ENCODE assay signal across 9 mouse cellular contexts in genomic region chr16:72995251-72995954, GRCm38 (mm10).
DNase-seq lines count a peak whose midpoint lies in the region; ATAC-seq lines count a peak whose summit lies in the region.
"Had no signal": no experiment of that assay in that cellular context is flagged by ENCODE, and none has a peak within 500 bp of the region (broad histone marks: within the 10 kb centered on the region; RNA-seq: fewer than 3 reads in every experiment).

No protein-coding gene starts in this region.

- peaks cover 4% of the 10 kb centered on the region; the same call in 1 of the 2 replicates for H3K4me1 ChIP-seq in heart, embryonic 11.5 days (ENCODE audit: control insufficient read depth, insufficient read depth, low read length)
- peaks cover 9% of the 10 kb centered on the region; the same call in 1 of the 2 replicates for H3K4me1 ChIP-seq in midbrain, embryonic 12.5 days

- no peaks in the 10 kb centered on the region for H3K36me3 ChIP-seq in heart, embryonic 11.5 days (ENCODE audit: control insufficient read depth, insufficient read depth, low read length)
- peaks cover 14% of the 10 kb centered on the region; the same call in 1 of the 2 replicates for H3K36me3 ChIP-seq in midbrain, embryonic 12.5 days

- no peak overlapping the region for H3K9ac ChIP-seq in heart, embryonic 11.5 days (ENCODE audit: low read depth, low read length)
- H3K9ac ChIP-seq in midbrain, embryonic 12.5 days (replicated peaks): no peak overlapping the region
- H3K9ac ChIP-seq: stomach, embryonic 15.5 days had no signal

- no peaks in the 10 kb centered on the region for H3K27me3 ChIP-seq in heart, embryonic 11.5 days (ENCODE audit: control insufficient read depth, insufficient read depth, low read length)
- peaks cover 4% of the 10 kb centered on the region; the same call in 1 of the 2 replicates for H3K27me3 ChIP-seq in midbrain, embryonic 12.5 days
- H3K27me3 ChIP-seq: stomach, embryonic 15.5 days had no signal

- peak; percentile 2 for DNase-seq in heart, adult 8-10 months (ENCODE audit: low spot score)
- DNase-seq in MEL-GATA-1-ER (ENCODE audit: extremely low read depth, low read depth): peak; percentile 13
- peak; percentile 59 to 77 for DNase-seq in cerebellum, postnatal 36 days
- DNase-seq in gastrocnemius, postnatal 14 days: peak; percentile 11
- DNase-seq in layer of hippocampus, postnatal 14 days (ENCODE audit: low spot score in 2 of 2): peak; percentile 66 to 79

- no peak overlapping the region for H3K4me2 ChIP-seq in heart, embryonic 11.5 days
- no peak overlapping the region for H3K4me2 ChIP-seq in midbrain, embryonic 12.5 days (replicated peaks)
- H3K4me2 ChIP-seq: stomach, embryonic 15.5 days had no signal

- intact Hi-C loops in gastrocnemius, postnatal 14 days (cut with DNase I; ENCODE audit: low total_unique reads): loop anchor here (10.0 kb wide), 1 partner anchor 1419 kb away; the partner anchor contains the start of gene Robo2

- no peaks in the 10 kb centered on the region for H3K9me3 ChIP-seq in heart, embryonic 11.5 days (replicated peaks; ENCODE audit: control insufficient read depth, low read length)
- H3K9me3 ChIP-seq in midbrain, embryonic 12.5 days: no peaks in the 10 kb centered on the region
- H3K9me3 ChIP-seq: stomach, embryonic 15.5 days had no signal

- no peak for ATAC-seq in heart, embryonic 11.5 days (replicated peaks; ENCODE audit: insufficient number of reproducible peaks, low FRiP score, low TSS enrichment)
- ATAC-seq in midbrain, embryonic 12.5 days (ENCODE audit: low FRiP score, low read depth): peak; percentile 27; the same call in 1 of the 2 replicates
- ATAC-seq in CD4-positive, CD25-positive, alpha-beta regulatory T cell, adult 4 months: no peak

- H3K4me3 ChIP-seq in heart, embryonic 11.5 days (ENCODE audit: low read depth, low read length): no peak overlapping the region
- H3K4me3 ChIP-seq in midbrain, embryonic 12.5 days: no peak overlapping the region
- H3K4me3 ChIP-seq: stomach, embryonic 15.5 days had no signal

- H3K27ac ChIP-seq in heart, embryonic 11.5 days (ENCODE audit: low read depth, low read length): no peak overlapping the region
- no peak overlapping the region for H3K27ac ChIP-seq in midbrain, embryonic 12.5 days (replicated peaks)
- H3K27ac ChIP-seq: stomach, embryonic 15.5 days had no signal

- WGBS in heart, embryonic 11.5 days (ENCODE audit: insufficient replicate concordance): 38% methylated on average over 8 of the region's 8 CpGs
- 25% methylated on average over 8 of the region's 8 CpGs for WGBS in midbrain, embryonic 12.5 days

Comparison
In these comparisons a context has a peak if more than half of its experiments do, and no peak if none do; other contexts are left out.
1. DNase-seq: peak in every context shown above with its lines; median percentile 72 in layer of hippocampus, postnatal 14 days; 68 in cerebellum, postnatal 36 days; 13 in MEL-GATA-1-ER; 11 in gastrocnemius, postnatal 14 days; 2 in heart, adult 8-10 months.